Mouse (Mus musculus) hematopoietic multipotent progenitor cell, adult 10-12 weeks (in vitro differentiated cells): ENCODE measurements around the gene Slc22a29. TPM values are rescaled to one million over a fixed set of nuclear protein-coding genes. Genes with fewer than 3 reads are reported as not detected.

Source experiments
- polyA plus RNA-seq: library from polyadenylated mRNA; stranded (reverse); fragments of >175 nt; gene quantifications from 2 replicates; pipeline ENCODE4 v1.2.3, GENCODE M21; 2012; ENCODE audit warnings: low replicate concordance

Slc22a29 gene
- polyA plus RNA-seq = not detected in 2 replicates

DNA sequence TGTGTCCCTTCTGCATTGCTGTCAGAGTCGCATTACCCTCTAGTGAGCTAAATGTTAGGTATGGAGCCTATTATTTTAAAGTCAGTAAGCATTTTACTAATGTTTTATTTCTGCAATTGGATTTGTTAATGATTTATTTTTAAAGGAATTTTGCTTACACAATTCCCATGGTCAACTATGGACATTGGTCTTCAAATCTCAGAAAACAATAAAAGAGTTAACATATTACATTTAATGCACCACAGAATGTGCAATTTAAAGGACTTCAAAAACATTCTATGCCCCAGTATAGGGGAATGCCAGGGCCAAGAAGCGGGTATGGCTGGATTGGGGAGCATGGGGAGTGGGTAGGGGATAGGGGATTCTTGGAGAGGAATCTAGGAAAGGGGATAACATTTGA lies at the start of gene Slc22a29:
TSS of gene Slc22a29 (minus strand) at position 101 of the 400 bp plus-strand sequence.

GRCm38 (mm10) chr19:8131881-8132280 lies 86.8 kb downstream of the Slc22a29 start, which contains the start of gene Slc22a28:
Gene Slc22a28 (minus strand): TSS chr19:8131982.

Other genes with a start within 250 kb of the Slc22a29 start
- gene Slc22a28, start 86.9 kb downstream of the Slc22a29 start, polyA plus RNA-seq = not detected in 2 replicates
- gene Slc22a30, start 186.2 kb upstream of the Slc22a29 start, polyA plus RNA-seq = not detected in 2 replicates